8 mouse cellular contexts compared by ENCODE assay signal in the genomic region with DNA sequence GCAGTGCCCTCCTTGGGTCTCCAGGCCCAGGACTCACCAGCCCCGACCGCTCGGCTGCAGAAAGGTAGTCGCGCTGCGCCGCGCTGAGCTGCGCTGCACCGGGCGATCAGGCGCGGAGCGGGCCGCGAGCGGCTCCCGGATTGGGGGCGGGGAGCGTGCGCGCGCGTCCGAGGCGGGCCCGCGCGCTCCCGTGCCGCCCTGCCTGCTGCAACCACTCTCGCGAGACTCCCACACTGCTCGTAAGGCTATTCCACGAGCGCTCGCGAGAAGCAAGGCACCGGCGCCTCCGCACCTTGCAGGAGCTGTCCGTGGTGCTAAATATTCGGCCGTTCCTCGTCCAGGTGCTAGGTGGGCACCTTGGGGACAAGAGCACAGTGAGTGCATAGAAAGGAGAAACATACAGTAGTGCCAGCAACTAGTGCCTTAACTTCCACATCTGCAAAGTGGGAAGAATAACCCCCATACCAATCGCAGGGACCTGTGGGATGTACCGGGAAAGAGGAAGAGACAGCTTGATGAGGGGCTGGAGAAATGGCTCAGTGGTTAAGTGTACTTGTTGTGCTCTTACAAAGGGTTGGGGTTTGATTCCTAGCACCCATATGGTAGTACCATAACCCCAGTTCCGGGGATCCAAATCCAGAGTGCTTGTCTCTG. TPM values are rescaled to one million over a fixed set of nuclear protein-coding genes. Genes with fewer than 3 reads are reported as not detected.
DNase-seq lines count a peak whose midpoint lies in the region; ATAC-seq and TF ChIP-seq lines count a peak whose summit lies in the region.

Scamp5 (minus strand) TSS at position 165 of the 654 bp plus-strand sequence.

- peak within 1 kb of the TSS; percentile 91 for H3K9ac ChIP-seq in forebrain, embryonic 14.5 days (ENCODE audit: low read length)
- peak within 1 kb of the TSS; percentile 15; the same call in 1 of the 2 replicates for H3K9ac ChIP-seq in liver, embryonic 15.5 days
- H3K9ac ChIP-seq in neural tube, embryonic 11.5 days (ENCODE audit: low read length) = peak within 1 kb of the TSS; percentile 87
- peak within 1 kb of the TSS; percentile 77 for H3K9ac ChIP-seq in stomach, postnatal 0 days (ENCODE audit: low read length)

- peaks cover 24% of the 10 kb centered on the region for H3K36me3 ChIP-seq in E14TG2a.4 (ENCODE audit: insufficient read depth, low read length)
- H3K36me3 ChIP-seq in forebrain, embryonic 14.5 days (ENCODE audit: control insufficient read depth, insufficient read depth, low read length) = peaks cover 5% of the 10 kb centered on the region
- no peaks in the 10 kb centered on the region for H3K36me3 ChIP-seq in liver, embryonic 15.5 days (replicated peaks)
- H3K36me3 ChIP-seq in neural tube, embryonic 11.5 days (ENCODE audit: control insufficient read depth, insufficient read depth, low read length) = no peaks in the 10 kb centered on the region
- no peaks in the 10 kb centered on the region for H3K36me3 ChIP-seq in stomach, postnatal 0 days (ENCODE audit: control insufficient read depth, insufficient read depth, low read length)

- H3K4me1 ChIP-seq in E14TG2a.4 (replicated peaks; ENCODE audit: low read depth, low read length) = peaks cover 56% of the 10 kb centered on the region
- H3K4me1 ChIP-seq in forebrain, embryonic 14.5 days (ENCODE audit: control insufficient read depth, insufficient read depth, low read length) = peaks cover 13% of the 10 kb centered on the region
- peaks cover 11% of the 10 kb centered on the region for H3K4me1 ChIP-seq in liver, embryonic 15.5 days (replicated peaks)
- H3K4me1 ChIP-seq in neural tube, embryonic 11.5 days (ENCODE audit: control insufficient read depth, insufficient read depth, low read length) = no peaks in the 10 kb centered on the region
- no peaks in the 10 kb centered on the region for H3K4me1 ChIP-seq in stomach, postnatal 0 days (replicated peaks; ENCODE audit: control insufficient read depth, insufficient read depth)

- peak within 1 kb of the TSS; percentile 76 for H3K4me2 ChIP-seq in forebrain, embryonic 14.5 days (ENCODE audit: low read length)
- peak within 1 kb of the TSS; percentile 67 for H3K4me2 ChIP-seq in liver, embryonic 15.5 days
- peak within 1 kb of the TSS; percentile 79 for H3K4me2 ChIP-seq in neural tube, embryonic 11.5 days (ENCODE audit: low read depth)
- peak within 1 kb of the TSS; percentile 84 for H3K4me2 ChIP-seq in stomach, postnatal 0 days (replicated peaks; ENCODE audit: low read depth)

- ATAC-seq in forebrain, embryonic 14.5 days = peak; percentile 96
- peak; percentile 61 for ATAC-seq in liver, embryonic 15.5 days (ENCODE audit: insufficient read depth)
- peak; percentile 92 for ATAC-seq in neural tube, embryonic 11.5 days (ENCODE audit: insufficient read depth, low FRiP score, low TSS enrichment)
- ATAC-seq in stomach, postnatal 0 days (ENCODE audit: low FRiP score, low TSS enrichment) = peak; percentile 91

- TF ChIP-seq EP300 in stomach, postnatal 0 days (optimal IDR thresholded peaks at IDR 0.05) = peak; percentile 99

- no peaks in the 10 kb centered on the region for H3K27me3 ChIP-seq in E14TG2a.4 (ENCODE audit: insufficient read depth, low read length)
- no peaks in the 10 kb centered on the region for H3K27me3 ChIP-seq in forebrain, embryonic 14.5 days (replicated peaks; ENCODE audit: control insufficient read depth, insufficient read depth, low read length)
- H3K27me3 ChIP-seq in liver, embryonic 15.5 days = peaks cover 25% of the 10 kb centered on the region
- no peaks in the 10 kb centered on the region for H3K27me3 ChIP-seq in neural tube, embryonic 11.5 days (ENCODE audit: control insufficient read depth, insufficient read depth, low read length)
- no peaks in the 10 kb centered on the region for H3K27me3 ChIP-seq in stomach, postnatal 0 days (ENCODE audit: control insufficient read depth, insufficient read depth, low read length)

- intact Hi-C loops in heart, postnatal 10 days (cut with DNase I) = no loop called here

- H3K4me3 ChIP-seq in E14TG2a.4 (replicated peaks; ENCODE audit: low read length) = peak within 1 kb of the TSS; percentile 91
- peak within 1 kb of the TSS; percentile 87 for H3K4me3 ChIP-seq in forebrain, embryonic 14.5 days (ENCODE audit: low read depth, low read length)
- H3K4me3 ChIP-seq in liver, embryonic 15.5 days (replicated peaks) = peak within 1 kb of the TSS; percentile 57
- peak within 1 kb of the TSS; percentile 70 for H3K4me3 ChIP-seq in neural tube, embryonic 11.5 days (ENCODE audit: low read depth, low read length)
- H3K4me3 ChIP-seq in stomach, postnatal 0 days (ENCODE audit: low read depth, low read length) = peak within 1 kb of the TSS; percentile 72

- no peak for TF ChIP-seq CTCF in E14TG2a.4 (conservative IDR thresholded peaks at IDR 0.05; ENCODE audit: low read length)
- 0 out of 2 replicates have a peak, but pooled peaks have one; percentile 1 for TF ChIP-seq CTCF in stomach, postnatal 0 days (IDR thresholded peaks at IDR 0.05; ENCODE audit: low read depth)

- WGBS in forebrain, embryonic 14.5 days = 2% methylated on average over 48 of the region's 48 CpGs
- WGBS in liver, embryonic 15.5 days (ENCODE audit: insufficient replicate concordance) = 2% methylated on average over 48 of the region's 48 CpGs
- 1% methylated on average over 48 of the region's 48 CpGs for WGBS in neural tube, embryonic 11.5 days
- 2% methylated on average over 48 of the region's 48 CpGs for WGBS in stomach, postnatal 0 days

- peak; percentile 62 for DNase-seq in c-Kit-positive CD71-positive TER-119-positive erythroid progenitor cells, embryonic 14.5 days (ENCODE audit: low spot score)
- DNase-seq in forebrain, embryonic 14.5 days (ENCODE audit: low spot score) = peak; percentile 97
- DNase-seq in heart, postnatal 10 days = peak; percentile 90 to 93
- peak; percentile 94 to 97 for DNase-seq in kidney, postnatal 4 days
- DNase-seq in neural tube, embryonic 11.5 days (ENCODE audit: low spot score) = peak; percentile 93
- DNase-seq in stomach, postnatal 0 days (ENCODE audit: low spot score) = peak; percentile 96

- no peaks in the 10 kb centered on the region for H3K9me3 ChIP-seq in E14TG2a.4 (ENCODE audit: low read length)
- no peaks in the 10 kb centered on the region for H3K9me3 ChIP-seq in forebrain, embryonic 14.5 days (replicated peaks; ENCODE audit: control insufficient read depth, low read length)
- H3K9me3 ChIP-seq in liver, embryonic 15.5 days (replicated peaks) = no peaks in the 10 kb centered on the region
- no peaks in the 10 kb centered on the region for H3K9me3 ChIP-seq in neural tube, embryonic 11.5 days (ENCODE audit: control insufficient read depth, low read length)
- no peaks in the 10 kb centered on the region for H3K9me3 ChIP-seq in stomach, postnatal 0 days (ENCODE audit: control insufficient read depth, low read length)

- peak within 1 kb of the TSS; percentile 81 for H3K27ac ChIP-seq in forebrain, embryonic 14.5 days (ENCODE audit: low read depth, low read length)
- H3K27ac ChIP-seq in liver, embryonic 15.5 days (replicated peaks) = no peak within 1 kb of the TSS
- H3K27ac ChIP-seq in neural tube, embryonic 11.5 days (ENCODE audit: low read depth, low read length) = 0 out of 2 replicates have a peak within 1 kb of the TSS, but pooled peaks have one; percentile 49
- peak within 1 kb of the TSS; percentile 83 for H3K27ac ChIP-seq in stomach, postnatal 0 days (replicated peaks)

RNA-seq across cellular contexts. Expression of gene Scamp5, which starts in this region (rescaled TPM):
- polyA plus RNA-seq in forebrain, embryonic 14.5 days (2014; fragmentation: Nextera tagmentation; extraction: Ambion mirVana) = 73.9 and 91.1 TPM in 2 replicates
- total RNA-seq in heart, postnatal 10 days (2021) = 1 to 10 TPM; 9.5 to 9.6 TPM
- 7.7 and 8.1 TPM in 2 replicates for polyA plus RNA-seq in liver, embryonic 15.5 days (2015; fragmentation: Nextera tagmentation; extraction: Ambion mirVana)
- 13.2 and 15.0 TPM in 2 replicates for polyA plus RNA-seq in neural tube, embryonic 11.5 days (2014; fragmentation: Nextera tagmentation; extraction: Ambion mirVana)
- 42.4 and 48.7 TPM in 2 replicates for polyA plus RNA-seq in stomach, postnatal 0 days (2015; fragmentation: Nextera tagmentation; extraction: Ambion mirVana)

Comparison
In these comparisons a context has a peak if more than half of its experiments do, and no peak if none do; other contexts are left out.
1. H3K9ac ChIP-seq: peak in every context shown above with its lines; median percentile 91 in forebrain, embryonic 14.5 days; 87 in neural tube, embryonic 11.5 days; 77 in stomach, postnatal 0 days; 15 in liver, embryonic 15.5 days.